Mouse (Mus musculus) brain, embryonic 18.5 days (tissue): ENCODE data around the gene Slco3a1.

Source experiments
- DNase-seq: peaks from one replicate; pipeline ENCODE4 v3.0.0-alpha.2; 2012; ENCODE audit warnings: low read depth, low spot score

Gene Slco3a1

GRCm38 (mm10) chr7:74528182-74528581 is 26.4 kb downstream of the Slco3a1 start:
- DNase-seq = no peak

GRCm38 (mm10) chr7:74527689-74528088 is 26.9 kb downstream of the Slco3a1 start:
- DNase-seq = no peak

- DNase-seq = no peak
Measured at GRCm38 (mm10) chr7:74526030-74526429, 28.6 kb downstream of the Slco3a1 start.

- no peak for DNase-seq
Measured at GRCm38 (mm10) chr7:74525586-74525985, 29.0 kb downstream of the Slco3a1 start.

GRCm38 (mm10) chr7:74524188-74524971 is 30.2 kb downstream of the Slco3a1 start:
- no peak for DNase-seq

GRCm38 (mm10) chr7:74523086-74523485 is 31.5 kb downstream of the Slco3a1 start:
- DNase-seq = no peak

GRCm38 (mm10) chr7:74522260-74522659 is 32.3 kb downstream of the Slco3a1 start:
- DNase-seq = no peak

- DNase-seq = no peak
Measured at GRCm38 (mm10) chr7:74519386-74519785, 35.2 kb downstream of the Slco3a1 start.

GRCm38 (mm10) chr7:74518776-74519175 is 35.8 kb downstream of the Slco3a1 start:
- DNase-seq = no peak

- DNase-seq = no peak
Measured at GRCm38 (mm10) chr7:74518255-74518654, 36.3 kb downstream of the Slco3a1 start.

GRCm38 (mm10) chr7:74510676-74511075 is 43.9 kb downstream of the Slco3a1 start:
- DNase-seq = no peak

GRCm38 (mm10) chr7:74508205-74508604 is 46.4 kb downstream of the Slco3a1 start:
- DNase-seq = no peak

- DNase-seq = no peak
Measured at GRCm38 (mm10) chr7:74506856-74507255, 47.7 kb downstream of the Slco3a1 start.

- no peak for DNase-seq
Measured at GRCm38 (mm10) chr7:74505635-74506034, 48.9 kb downstream of the Slco3a1 start.

- peak; percentile 6 for DNase-seq
Measured at GRCm38 (mm10) chr7:74501187-74501586, 53.4 kb downstream of the Slco3a1 start.

- DNase-seq = no peak
Measured at GRCm38 (mm10) chr7:74499470-74499869, 55.1 kb downstream of the Slco3a1 start.

GRCm38 (mm10) chr7:74498266-74498980 is 56.2 kb downstream of the Slco3a1 start:
- no peak for DNase-seq

- no peak for DNase-seq
Measured at GRCm38 (mm10) chr7:74497203-74497602, 57.4 kb downstream of the Slco3a1 start.

GRCm38 (mm10) chr7:74495451-74495850 is 59.1 kb downstream of the Slco3a1 start:
- no peak for DNase-seq

- DNase-seq = no peak
Measured at GRCm38 (mm10) chr7:74493775-74494174, 60.8 kb downstream of the Slco3a1 start.

- no peak for DNase-seq
Measured at GRCm38 (mm10) chr7:74491683-74492355, 62.8 kb downstream of the Slco3a1 start.

GRCm38 (mm10) chr7:74488141-74488540 is 66.4 kb downstream of the Slco3a1 start:
- no peak for DNase-seq
